Mouse (Mus musculus) embryo, embryonic 10.5 days (tissue): ENCODE data around the gene Slc4a1.

ENCODE experiments used
- DNase-seq: peaks from one replicate; pipeline ENCODE4 v3.0.0-alpha.2; 2015; ENCODE audit warnings: low spot score

The Slc4a1 gene

DNA sequence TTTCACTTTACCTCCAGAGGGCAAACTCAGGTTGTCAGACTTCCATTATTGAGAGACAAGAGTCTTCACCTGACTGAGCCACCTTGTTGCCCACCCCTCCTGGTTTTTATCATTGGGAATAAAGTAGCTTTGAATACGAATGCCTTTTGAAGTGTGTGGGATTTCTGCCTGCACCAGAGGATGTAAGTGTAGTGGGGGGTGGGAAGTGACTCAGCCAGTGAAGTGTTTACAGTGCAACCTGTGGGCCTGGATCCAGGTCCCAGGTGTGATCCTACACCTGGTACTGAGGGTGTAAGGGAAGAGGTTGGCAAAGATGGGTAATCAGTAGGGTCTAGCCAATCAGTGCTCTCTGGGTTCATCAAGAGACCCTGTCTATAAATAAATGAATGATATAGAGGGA, 42.5 kb downstream of the Slc4a1 start:
- DNase-seq, result no peak

DNA sequence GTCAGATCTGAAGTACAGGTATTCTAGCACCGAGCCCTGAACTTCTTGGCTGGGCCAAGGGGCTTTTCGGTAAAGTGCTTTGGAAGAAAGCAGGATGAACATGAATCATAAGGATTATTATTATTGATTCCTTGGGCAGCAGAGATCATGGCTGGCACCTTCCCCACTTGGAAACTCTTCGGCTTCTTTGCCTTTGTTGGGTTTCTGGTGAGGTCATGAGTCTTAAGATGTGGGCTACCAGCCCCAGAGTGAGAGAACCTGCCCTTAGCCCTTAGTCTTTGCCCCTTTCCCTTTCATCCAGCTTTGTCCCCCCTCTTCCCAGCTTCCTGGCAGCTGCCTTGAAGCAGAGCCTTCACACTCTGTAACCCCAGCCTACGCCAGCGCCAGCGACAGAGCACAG, 44.1 kb downstream of the Slc4a1 start:
- DNase-seq, result no peak

DNA sequence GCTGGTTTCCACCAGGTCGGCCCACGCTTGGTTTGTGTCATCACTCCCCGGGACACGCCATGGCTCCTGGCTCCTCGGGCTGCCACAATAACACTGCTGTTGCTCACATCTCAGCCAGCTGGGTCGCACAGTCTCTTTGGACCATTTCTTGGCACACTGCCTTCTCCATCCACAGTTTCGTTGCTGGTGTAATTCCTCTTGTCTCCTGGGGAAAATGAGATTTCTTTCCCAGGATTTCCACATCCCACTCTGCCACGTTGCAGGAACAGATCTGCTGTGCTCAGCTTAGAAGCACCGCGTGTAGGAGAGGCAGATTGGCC, 45.4 kb downstream of the Slc4a1 start:
- DNase-seq, result peak; percentile 48

DNA sequence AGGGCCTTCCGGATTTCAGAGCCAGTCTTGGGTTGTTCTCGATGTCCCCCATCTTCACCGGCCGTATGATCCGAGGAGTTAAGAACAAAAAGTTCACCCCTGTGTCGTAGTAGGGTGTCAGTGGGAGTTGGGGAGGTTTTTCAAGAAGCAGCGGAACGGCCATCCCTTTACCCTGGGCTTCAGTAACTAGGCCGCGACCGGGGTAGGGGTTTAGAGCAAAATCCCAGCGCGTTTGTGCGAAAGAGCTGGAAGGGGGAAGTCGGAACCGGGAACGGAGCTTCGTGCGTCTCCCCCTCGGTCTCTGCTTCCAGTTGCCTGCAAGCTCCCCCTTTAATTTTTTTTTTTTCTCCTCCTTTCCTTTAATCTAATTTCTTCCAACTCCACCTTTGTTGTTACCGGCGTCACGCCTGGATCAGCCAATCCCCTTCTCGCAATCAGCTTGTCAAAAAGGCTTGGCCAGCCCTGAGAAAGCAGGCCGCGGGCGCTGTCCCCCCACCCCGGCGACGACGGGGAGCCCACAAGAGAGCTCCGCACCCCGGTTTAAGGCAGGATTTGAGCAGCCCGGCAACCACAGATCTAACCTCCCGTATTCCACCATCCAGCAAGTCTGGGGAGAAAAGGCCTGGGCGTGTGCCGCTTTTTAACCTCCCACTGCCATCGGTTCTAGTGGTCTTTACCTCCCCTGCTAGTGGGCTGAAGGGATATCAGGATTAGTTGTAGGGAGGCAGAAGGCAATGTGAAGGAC, 45.9 kb downstream of the Slc4a1 start:
- peak; percentile 83 for DNase-seq

DNA sequence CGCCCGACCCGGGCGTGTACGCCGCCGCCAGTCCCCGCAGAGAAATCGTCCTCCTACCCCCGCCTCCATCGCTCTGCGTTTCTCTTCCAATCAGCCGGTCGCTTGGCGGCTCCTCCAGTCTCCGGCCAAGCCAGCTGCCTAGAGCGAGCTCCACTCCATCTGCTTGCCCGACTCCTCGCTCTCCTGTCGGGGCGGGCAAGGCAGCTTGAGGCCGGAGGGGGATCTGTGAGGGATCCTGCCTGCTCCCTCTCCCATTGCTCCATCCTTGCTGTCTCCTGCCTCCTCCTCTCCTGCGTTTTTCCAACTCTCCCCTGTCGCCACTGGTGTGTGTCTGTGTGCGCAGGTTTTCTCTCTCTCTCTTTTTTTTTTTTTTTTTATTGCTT, 46.6 kb downstream of the Slc4a1 start, which contains the start of gene Ubtf:
Gene Ubtf (minus strand): TSS at position 333 of the 383 bp plus-strand sequence.
- DNase-seq, result peak; percentile 79

DNA sequence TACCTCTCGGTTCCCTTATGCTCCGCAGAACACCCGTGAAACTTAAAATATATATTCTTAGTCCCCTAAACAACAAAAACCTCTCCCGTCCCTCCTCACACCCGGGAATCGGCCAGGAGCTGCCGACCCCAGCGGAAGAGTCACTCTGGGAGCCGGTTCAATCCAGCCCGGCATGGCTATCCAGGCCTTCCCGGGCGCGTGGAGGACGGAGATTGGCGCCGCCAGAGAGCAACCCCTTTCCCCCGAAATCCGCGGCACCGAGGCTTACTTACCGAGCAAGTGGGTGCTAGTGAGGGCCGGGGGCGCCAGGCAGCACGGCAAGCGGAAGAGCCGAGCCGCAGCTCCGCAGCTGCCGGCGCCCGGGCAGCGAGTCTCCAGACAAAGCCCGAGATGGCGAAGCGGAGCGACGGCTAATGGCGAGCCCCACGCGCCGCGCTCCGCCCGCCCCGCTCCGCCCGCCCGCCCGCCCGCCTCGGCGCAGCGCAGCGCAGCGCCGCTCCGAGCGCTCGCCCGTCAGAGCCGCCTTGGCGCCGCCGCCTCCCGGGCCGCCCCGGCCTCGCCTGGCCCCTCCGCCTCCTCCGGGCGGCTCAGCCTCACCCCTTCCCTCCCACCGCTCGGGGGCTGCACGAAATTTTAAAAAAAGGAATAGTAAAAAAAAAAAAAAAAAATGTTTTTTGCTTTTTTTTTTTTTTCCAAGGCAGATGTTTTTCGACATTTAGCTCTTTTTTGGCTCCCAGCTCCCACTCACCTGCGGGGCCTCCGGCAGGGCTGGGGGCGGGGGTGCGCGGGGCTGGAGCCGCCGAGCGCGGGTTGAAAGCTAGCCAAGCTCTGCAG, 47.2 kb downstream of the Slc4a1 start:
- DNase-seq, result peak; percentile 69

DNA sequence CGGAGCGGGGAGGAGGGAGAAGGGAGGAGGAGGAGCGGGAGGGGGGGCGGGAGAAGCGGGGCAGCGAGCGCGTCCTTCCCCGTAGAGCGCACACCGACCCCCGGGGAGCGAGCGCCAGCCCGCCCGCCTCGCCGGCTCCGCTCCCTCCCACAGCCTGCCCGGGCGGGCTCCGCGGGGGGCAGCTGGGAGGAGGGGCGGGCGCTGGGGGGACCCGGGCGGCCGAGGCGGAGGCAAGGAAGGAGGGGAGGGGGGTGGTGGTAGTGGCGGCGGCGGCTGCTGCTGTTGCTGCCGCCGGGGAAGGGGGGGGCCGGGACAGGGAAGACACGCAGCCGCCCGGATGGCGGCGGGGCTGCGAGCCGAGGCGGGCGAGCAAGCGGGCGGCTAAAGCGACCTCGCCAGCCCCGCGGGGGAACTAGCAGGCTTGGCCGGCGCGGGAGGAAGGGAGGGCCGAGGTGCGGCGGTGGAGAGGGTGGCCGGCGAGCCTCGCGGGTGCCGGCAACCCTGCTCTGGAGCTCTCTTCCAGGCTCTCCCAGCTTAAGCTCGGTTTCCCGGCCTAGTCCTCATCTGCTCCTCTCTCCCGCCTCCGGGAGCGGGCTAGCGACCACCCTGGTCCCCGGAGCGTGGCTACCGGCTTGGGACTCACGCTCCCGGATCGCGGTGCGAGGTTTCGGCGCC, 48.0 kb downstream of the Slc4a1 start:
- DNase-seq, result peak; percentile 79

DNA sequence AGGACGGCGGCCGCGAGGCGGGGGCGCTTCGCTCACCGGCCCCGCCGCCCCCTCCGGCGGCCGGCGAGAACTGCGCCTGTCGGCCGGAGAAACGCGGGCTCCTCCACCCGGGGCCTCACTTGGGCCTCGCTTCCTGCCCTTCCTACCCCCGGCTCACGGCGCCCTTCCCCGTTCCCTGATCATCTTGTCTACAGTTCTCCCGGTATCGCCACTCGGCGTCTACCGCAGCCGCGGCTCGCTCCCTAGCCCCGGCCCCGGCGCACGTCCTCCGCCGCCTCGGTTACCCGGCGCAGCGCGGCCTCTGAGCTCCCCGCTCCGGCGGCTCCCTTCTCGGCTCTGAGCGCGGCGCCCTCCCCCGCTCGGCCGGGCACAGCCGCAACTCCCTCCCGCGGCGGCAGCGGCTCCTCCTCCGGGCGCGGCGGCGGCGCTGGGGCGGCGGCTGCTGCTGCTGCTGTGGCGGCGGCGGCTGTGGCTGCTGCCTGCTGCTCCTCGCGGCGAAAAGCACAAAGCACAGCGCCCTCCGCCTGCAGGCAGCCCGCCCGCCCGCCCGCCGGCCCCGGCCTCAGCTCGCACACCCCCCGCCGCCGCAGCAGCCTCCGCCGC, 48.6 kb downstream of the Slc4a1 start:
- DNase-seq, result peak; percentile 67

DNA sequence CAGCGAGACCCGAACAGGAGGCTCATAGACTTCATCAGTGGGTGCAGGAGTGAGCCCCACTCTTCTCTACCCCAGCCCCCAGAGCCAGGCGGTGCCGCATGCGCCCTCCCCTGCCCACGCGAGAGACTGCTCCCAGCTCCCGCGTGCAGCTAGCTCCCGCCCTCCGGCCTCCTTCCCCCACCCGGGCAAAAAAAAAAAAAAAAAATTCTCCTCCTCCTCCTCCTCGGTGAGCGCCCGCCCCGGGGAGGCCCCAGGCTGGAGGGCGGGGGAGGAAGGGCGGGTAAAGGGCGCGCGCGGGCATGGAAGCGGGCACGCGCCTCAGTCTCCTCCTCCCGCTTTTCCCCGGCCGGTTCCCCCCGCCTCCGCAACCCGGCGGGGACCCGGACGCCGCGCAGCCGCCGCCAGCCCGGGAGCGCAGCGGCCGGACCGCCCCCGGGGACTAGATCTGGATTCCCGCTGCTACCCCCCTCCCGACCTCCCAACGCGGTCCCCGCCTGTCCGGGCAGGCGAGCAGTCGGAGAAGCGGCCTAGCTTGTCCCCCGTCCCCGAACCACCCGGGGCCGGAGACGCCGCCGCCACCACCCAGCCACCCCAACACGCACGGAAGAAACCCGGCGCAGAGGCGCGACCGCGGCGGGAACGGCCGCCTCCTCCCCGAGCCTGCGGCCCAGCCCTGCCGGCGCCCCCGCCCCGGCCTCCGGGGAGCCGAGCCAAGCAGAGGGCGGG, 49.3 kb downstream of the Slc4a1 start:
- DNase-seq, result peak; percentile 89

DNA sequence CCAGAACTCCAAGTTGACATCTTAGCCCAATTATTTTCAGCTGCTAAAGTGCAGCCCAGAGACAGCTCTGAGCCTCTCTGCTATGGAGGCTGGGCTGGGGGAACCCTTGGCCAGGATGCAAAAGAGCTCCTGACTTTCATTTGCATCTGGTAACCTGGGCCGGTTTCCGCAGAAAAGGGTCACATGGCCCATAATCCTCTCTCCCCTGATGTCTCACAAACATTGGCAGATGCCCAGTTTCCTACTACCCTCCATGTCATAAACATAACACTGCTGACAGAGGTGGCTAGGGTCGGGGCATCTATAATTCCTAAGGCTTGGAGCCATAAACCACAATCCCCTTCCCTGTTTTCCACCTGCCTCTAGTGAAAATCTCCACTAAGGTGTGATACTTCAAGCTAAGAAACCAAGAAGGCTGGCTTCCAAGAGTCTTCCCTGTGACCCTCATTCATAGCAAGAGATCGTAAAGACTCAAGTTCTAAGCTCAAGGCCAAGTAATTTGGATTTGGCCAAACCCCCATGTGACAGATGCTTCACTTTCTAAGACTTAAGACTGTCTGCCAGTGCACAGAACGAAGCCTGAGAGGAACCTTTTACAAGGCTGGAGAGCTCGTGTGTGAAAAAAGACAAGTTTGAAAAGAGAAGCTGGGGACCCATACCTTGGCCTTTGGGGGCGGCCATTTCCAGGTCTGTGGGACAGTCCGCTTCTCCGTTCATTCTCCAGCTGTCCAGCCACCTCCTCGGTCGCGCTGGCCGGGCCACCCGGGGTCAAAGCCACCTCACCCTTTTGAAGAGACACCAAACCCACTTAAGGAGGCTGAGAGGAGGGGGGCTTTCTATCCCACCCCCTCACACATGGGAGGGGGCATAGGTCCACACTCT, 50.1 kb downstream of the Slc4a1 start:
- DNase-seq, result peak; percentile 47

DNA sequence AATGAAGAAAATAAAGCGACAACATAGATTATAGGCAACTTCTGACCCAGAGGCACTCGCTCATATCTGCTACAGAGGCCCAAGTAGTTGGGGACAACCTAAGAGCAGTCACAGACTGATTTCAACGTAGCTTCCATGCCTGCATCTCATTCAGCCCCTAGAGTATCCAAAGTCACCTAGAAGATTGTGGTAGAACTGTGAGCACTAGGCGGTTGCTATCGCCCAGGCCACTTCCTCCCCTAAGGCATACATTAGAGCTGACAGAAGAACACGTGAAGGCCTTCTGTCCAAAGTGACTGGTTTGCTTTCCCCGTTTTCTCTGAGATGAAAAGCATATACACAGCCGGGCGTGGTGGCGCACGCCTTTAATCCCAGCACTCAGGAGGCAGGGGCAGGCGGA, 51.7 kb downstream of the Slc4a1 start:
- no peak for DNase-seq

DNA sequence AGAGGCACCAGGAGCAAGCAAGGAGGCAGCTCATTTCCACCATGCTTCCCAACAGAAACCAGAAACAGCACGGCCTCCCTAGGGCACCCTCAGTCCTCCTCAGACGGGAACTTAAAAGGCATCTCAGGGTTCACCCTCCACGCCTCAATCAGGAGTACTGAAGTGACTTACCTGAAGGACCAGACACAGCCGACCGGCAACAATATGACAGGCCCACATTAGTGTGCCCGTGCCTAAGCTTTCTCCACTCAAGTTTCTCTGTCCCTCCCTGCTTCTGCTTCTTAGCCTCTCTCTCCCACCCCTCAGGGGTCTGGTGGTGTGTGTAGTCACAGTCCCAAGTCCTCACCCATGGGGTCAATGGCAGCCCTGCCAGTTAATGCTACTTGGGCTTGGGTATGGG, 53.4 kb downstream of the Slc4a1 start:
- no peak for DNase-seq

DNA sequence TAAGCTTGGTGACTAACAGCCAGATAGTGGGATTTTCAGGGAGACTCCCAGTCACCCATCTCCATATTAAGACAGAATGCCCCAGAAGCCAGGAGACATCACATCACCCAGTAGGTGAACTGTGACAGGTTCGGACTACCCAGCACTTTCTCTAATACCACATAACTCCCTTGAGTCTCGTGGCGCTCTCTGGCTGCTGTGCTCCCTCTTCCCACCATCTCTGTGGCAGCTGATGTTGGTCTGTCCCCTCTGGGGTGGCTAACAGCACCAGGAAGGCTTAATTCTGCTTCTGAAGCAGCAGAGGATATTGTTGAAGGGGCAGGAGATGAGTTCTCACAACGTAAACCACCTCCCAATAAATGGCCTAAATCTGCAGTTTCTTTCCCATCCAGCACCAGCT, 54.0 kb downstream of the Slc4a1 start:
- no peak for DNase-seq

DNA sequence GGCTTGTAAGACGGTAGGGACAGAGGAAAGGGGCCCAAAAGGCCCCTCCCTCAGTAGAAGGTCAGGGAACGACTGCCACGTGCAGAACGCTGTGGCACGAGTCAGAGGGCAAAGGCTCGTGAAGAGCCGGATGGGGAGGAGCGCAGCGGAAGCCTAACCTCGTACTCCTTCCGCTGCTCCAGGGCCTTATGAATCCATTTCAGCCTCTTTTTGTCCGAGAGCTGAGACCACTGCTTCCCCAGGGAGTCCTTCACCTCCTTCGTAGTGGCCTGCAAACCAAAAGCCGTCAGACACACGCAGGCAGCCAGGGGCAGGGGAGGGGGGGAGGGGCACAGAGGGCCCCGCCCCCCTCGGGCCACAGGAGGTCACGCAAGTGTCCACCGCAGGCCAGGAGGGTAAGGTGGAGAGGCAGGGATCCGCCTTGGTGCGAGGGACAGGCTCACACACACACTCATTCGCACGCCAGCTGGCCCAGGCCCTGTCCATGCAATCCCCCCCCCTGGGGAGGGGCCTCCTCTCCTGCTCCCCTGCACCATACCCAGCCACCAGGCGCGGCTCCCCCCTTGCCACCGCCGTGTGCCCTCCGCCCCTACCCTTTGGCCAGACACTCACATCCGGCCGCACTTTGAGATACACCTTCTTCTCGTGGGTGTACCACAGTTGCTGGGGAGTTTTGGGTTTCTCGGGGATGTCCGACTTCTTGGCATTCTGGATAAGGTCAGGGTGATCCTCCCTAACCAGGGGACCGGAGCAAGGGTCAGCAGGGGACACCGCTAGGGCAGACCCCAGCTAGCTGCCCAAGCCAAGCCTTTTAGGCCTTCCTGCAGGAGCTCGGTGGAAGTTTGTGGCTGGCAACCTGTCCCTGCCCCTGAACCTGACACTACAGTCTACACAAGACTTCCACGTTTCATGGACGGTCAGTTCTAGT, 55.0 kb downstream of the Slc4a1 start:
- peak; percentile 29 for DNase-seq

DNA sequence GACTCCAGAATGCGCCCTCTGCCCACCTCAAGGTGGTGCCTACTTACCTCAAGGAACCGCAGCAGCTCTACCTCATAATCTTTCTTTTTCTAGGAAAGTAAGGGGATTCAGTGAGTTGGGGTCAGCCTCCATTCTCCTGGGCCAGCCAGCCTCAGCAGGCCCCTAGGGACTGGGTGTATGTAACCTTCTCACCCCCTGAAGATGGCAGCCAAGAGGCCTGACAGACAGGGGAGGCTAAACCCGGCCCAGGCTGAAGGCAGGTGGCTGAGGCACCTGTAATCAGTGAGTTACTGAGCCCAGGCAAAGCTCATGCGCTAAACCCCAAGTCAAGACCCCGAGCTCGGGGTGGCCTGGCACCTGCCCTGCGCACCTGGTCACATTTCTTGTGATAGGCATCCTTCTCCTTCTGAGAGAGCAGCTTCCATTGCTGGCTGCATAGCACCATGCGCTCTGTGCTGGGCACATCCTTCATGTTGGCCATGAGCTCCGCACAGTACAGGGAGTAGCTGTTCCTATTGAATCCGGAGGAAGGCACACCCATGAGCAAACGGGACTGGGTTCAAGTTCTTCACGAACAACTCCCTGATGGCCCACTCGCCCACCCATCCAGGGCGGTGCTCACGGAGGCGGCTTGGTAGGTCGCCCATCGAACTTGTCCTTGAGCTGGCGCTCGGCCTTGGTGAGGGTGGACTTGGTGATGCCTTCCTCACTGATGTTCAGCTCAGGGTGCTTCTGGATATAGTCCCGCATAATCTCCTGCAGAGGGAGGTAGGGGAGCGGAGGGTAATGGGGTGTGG, 56.0 kb downstream of the Slc4a1 start:
- no peak for DNase-seq

DNA sequence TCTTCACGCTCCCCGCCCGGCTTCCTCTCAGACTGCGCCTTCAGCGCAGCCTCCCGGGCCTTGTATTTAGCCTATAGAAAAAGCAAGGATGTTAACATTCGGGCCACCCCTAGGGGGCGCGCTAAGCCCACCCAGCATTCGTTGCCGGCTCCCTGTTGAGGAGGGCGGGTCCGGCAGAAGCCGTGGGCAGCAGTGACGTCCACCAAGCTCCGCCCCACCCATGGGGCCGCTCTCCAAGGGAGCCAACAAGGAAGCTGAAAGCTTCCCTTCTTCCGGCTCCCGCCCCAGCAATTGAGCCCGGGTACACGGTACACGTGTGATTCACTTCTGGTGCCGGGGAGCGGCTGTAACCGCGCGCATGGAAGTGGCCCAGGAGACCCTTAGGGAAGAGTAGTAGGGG, 57.0 kb downstream of the Slc4a1 start:
- peak; percentile 97 for DNase-seq

DNA sequence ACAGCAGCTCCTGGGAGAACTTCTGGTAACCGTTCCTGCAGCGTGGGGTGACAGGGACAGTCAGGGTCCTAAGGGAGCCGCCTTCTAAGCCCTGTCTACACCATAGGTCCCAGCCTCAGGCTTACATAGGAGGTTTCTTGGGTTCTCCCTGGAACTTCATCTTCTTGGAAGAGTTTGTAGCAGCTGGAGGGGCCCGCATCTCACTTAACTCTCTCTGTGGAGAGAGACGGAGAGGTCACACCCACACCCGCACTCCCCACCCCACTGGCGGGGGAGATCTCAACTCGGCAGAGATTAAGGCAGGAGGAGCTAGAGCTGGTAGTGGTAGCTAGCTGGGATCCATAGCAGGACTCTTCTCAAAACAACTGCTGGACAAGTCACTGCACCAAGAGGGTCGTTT, 57.9 kb downstream of the Slc4a1 start:
- DNase-seq, result no peak

DNA sequence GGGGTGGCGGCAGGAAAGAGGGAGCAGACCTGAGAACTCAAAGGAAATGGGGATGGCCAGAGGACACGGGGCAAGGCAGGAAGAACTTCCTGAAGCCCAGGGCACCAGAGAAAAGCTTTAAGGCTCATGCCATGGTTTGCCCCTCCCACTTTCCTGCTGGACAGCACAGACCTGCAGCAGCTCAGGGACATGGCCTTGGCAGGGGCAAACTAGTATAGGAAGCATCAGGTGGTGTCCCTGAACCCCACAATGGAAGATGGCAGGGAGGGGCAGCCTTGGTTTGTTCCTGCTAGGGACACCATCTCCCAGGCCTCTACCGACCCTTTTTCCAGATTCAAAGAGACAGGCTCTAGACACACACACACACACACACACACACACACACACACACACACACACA, 60.6 kb downstream of the Slc4a1 start:
- no peak for DNase-seq

DNA sequence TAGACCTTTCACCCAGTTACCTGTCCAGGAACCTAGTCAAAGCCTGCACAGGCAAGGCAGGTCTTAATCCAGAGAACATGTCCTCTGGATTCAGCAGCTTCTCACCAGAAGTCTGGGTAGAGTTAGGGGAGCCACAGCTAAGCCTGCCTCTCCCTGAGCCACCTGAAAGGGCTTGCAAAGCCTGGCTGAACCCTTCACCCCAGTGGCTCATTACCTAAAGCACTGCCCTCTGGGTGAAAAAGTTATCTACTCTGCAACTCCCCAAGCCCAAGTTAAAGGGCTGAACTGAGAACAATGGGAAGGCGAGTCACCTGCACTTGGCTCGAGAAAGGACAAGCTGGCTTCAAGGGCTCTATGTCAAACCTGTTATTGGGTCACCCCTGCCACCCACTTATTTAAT, 61.9 kb downstream of the Slc4a1 start:
- DNase-seq, result no peak
